In the genomic region with DNA sequence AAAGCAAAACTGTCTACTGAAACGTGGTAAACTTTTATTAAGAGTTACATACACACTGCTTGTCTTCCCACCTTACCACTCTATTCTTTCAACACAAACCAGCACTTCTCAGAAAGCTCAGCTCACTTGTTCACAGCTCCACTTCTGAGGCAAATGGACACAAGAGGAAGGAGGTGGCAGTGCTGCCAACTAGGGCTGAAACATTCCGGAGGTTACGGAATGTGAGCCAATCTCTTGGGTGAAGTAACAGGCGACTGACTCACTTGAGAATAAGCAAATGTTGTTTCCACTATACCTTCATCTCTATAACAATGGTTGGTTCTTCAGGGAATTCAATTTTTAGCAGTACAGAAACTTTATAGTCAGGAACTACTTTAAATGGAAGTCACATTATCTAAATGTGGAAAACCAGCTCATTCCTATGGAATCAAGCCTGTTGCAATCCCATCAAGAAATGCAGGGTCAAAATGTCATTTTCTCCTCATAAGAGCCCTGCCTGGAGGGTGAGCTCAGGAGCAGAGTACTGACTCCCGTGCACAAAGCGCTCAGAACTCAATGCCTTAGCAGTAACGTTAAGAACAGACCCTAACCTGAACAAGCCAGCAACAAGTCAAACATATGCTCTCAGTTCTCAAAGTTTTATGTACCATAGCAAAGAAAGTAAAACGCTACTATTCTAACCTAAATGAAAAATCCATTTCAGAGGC, we compare ENCODE assay signal across 10 mouse cellular contexts.
A peak's percentile ranks its signal among the peaks of the same experiment; 100 is the strongest.
DNase-seq lines count a peak whose midpoint lies in the region; ATAC-seq lines count a peak whose summit lies in the region.
"Had no signal": no experiment of that assay in that cellular context is flagged by ENCODE, and none has a peak within 500 bp of the region (broad histone marks: within the 10 kb centered on the region; RNA-seq: fewer than 3 reads in every experiment).

No protein-coding gene starts in this region.

- H3K4me2 ChIP-seq in kidney, embryonic 14.5 days (replicated peaks; ENCODE audit: low read depth, low read length), result no peak overlapping the region
- no peak overlapping the region for H3K4me2 ChIP-seq in heart, embryonic 15.5 days
- H3K4me2 ChIP-seq in hindbrain, embryonic 16.5 days (ENCODE audit: low read length), result no peak overlapping the region
- H3K4me2 ChIP-seq: forebrain, embryonic 15.5 days had no signal

- H3K9me3 ChIP-seq in kidney, embryonic 14.5 days (ENCODE audit: control insufficient read depth, low read length), result no peaks in the 10 kb centered on the region
- H3K9me3 ChIP-seq in heart, embryonic 15.5 days (replicated peaks), result no peaks in the 10 kb centered on the region
- H3K9me3 ChIP-seq in hindbrain, embryonic 16.5 days (ENCODE audit: control insufficient read depth, low read length), result no peaks in the 10 kb centered on the region
- H3K9me3 ChIP-seq: forebrain, embryonic 15.5 days had no signal

- no peak for ATAC-seq in kidney, embryonic 14.5 days (ENCODE audit: low FRiP score, low TSS enrichment)
- no peak for ATAC-seq in heart, embryonic 15.5 days (replicated peaks; ENCODE audit: insufficient number of reproducible peaks, insufficient read depth, low FRiP score, low read depth)
- ATAC-seq in hindbrain, embryonic 16.5 days, result no peak
- ATAC-seq: forebrain, embryonic 15.5 days had no signal

- no peaks in the 10 kb centered on the region for H3K27me3 ChIP-seq in kidney, embryonic 14.5 days (ENCODE audit: control insufficient read depth, insufficient read depth, low read length)
- H3K27me3 ChIP-seq in heart, embryonic 15.5 days, result no peaks in the 10 kb centered on the region
- no peaks in the 10 kb centered on the region for H3K27me3 ChIP-seq in hindbrain, embryonic 16.5 days (replicated peaks; ENCODE audit: control insufficient read depth, insufficient read depth, low read length)
- H3K27me3 ChIP-seq: forebrain, embryonic 15.5 days; megakaryocyte, embryonic 14.5 days had no signal

- H3K4me3 ChIP-seq in kidney, embryonic 14.5 days (ENCODE audit: low read length), result no peak overlapping the region
- H3K4me3 ChIP-seq in heart, embryonic 15.5 days, result no peak overlapping the region
- no peak overlapping the region for H3K4me3 ChIP-seq in hindbrain, embryonic 16.5 days (ENCODE audit: low read length)
- H3K4me3 ChIP-seq: forebrain, embryonic 15.5 days; megakaryocyte, embryonic 14.5 days had no signal

- H3K9ac ChIP-seq in kidney, embryonic 14.5 days (ENCODE audit: low read depth, low read length), result no peak overlapping the region
- no peak overlapping the region for H3K9ac ChIP-seq in heart, embryonic 15.5 days
- no peak overlapping the region for H3K9ac ChIP-seq in hindbrain, embryonic 16.5 days (ENCODE audit: low read depth, low read length)
- H3K9ac ChIP-seq: forebrain, embryonic 15.5 days had no signal

- no peak overlapping the region for H3K27ac ChIP-seq in kidney, embryonic 14.5 days (ENCODE audit: low read depth, low read length)
- peak overlapping the region; percentile 70 for H3K27ac ChIP-seq in heart, embryonic 15.5 days
- no peak overlapping the region for H3K27ac ChIP-seq in hindbrain, embryonic 16.5 days (ENCODE audit: low read depth, low read length)
- H3K27ac ChIP-seq: forebrain, embryonic 15.5 days had no signal

- peak; percentile 35 to 38 for DNase-seq in kidney, adult 8-10 months
- peak; percentile 28 for DNase-seq in adrenal gland, postnatal 25 days
- peak; percentile 91 for DNase-seq in lung, postnatal 36 days
- no peak for DNase-seq in testis, postnatal 14 days (ENCODE audit: low spot score)
- DNase-seq in yolk sac, embryonic 10.5 days (ENCODE audit: low spot score), result no peak

- peaks cover 12% of the 10 kb centered on the region for H3K4me1 ChIP-seq in kidney, embryonic 14.5 days (ENCODE audit: control insufficient read depth, insufficient read depth, low read length)
- peaks cover 32% of the 10 kb centered on the region for H3K4me1 ChIP-seq in heart, embryonic 15.5 days (replicated peaks)
- peaks cover 6% of the 10 kb centered on the region for H3K4me1 ChIP-seq in hindbrain, embryonic 16.5 days (ENCODE audit: control insufficient read depth, insufficient read depth, low read depth, low read length)

- H3K36me3 ChIP-seq in kidney, embryonic 14.5 days (ENCODE audit: control insufficient read depth, insufficient read depth, low read length), result no peaks in the 10 kb centered on the region
- H3K36me3 ChIP-seq in heart, embryonic 15.5 days, result no peaks in the 10 kb centered on the region
- no peaks in the 10 kb centered on the region for H3K36me3 ChIP-seq in hindbrain, embryonic 16.5 days (ENCODE audit: control insufficient read depth, insufficient read depth, low read length)
- H3K36me3 ChIP-seq: forebrain, embryonic 15.5 days had no signal

- 75% methylated on average over 8 of the region's 8 CpGs for WGBS in kidney, embryonic 14.5 days
- WGBS in heart, embryonic 15.5 days, result 38% methylated on average over 8 of the region's 8 CpGs
- whole genome bisulfite sequencing in hindbrain, embryonic 16.5 days, result 71% methylated on average over 8 of the region's 8 CpGs

Comparison
In these comparisons a context has a peak if more than half of its experiments do, and no peak if none do; other contexts are left out.
1. DNase-seq: peak in kidney, adult 8-10 months (2 of 2), adrenal gland, postnatal 25 days (single experiment) and lung, postnatal 36 days (single experiment); none in testis, postnatal 14 days (single experiment) and yolk sac, embryonic 10.5 days (single experiment).